Mouse (Mus musculus): ENCODE measurements around the gene Cnih2. TPM values are rescaled to one million over a fixed set of nuclear protein-coding genes. Genes with fewer than 3 reads are reported as not detected.
"Not testable (repeated sequence)": the region's sequence is repeated elsewhere in the genome, so short reads cannot be mapped to it uniquely, and the experiment has no call there.

The Cnih2 gene
- polyA plus RNA-seq, 1 experiment from 2014 or later, result 347 TPM

GRCm38 (mm10) chr19:5095887-5096474 lies 2.3 kb downstream of the Cnih2 start:
- H3K27me3 ChIP-seq (replicated peaks; ENCODE audit: control insufficient read depth, insufficient read depth, low read length), result no peaks in the 10 kb centered on the region
- peak overlapping the region; percentile 59 for H3K4me2 ChIP-seq (ENCODE audit: low read length)
- peak overlapping the region; percentile 92 for H3K27ac ChIP-seq (ENCODE audit: low read length)
- ATAC-seq, result no peak
- H3K9me3 ChIP-seq (ENCODE audit: control insufficient read depth, low read length), result no peaks in the 10 kb centered on the region
- peaks cover 53% of the 10 kb centered on the region for H3K4me1 ChIP-seq (replicated peaks; ENCODE audit: control insufficient read depth, insufficient read depth, low read length)
- WGBS, result 6% methylated on average over 9 of the region's 9 CpGs
- H3K4me3 ChIP-seq (replicated peaks; ENCODE audit: low read length), result peak overlapping the region; percentile 79
- H3K9ac ChIP-seq (replicated peaks; ENCODE audit: low read depth, low read length), result peak overlapping the region; percentile 96
- H3K36me3 ChIP-seq (ENCODE audit: control insufficient read depth, insufficient read depth), result peaks cover 19% of the 10 kb centered on the region

GRCm38 (mm10) chr19:5094746-5095417 lies 3.4 kb downstream of the Cnih2 start:
- H3K4me3 ChIP-seq (replicated peaks; ENCODE audit: low read length), result peak overlapping the region; percentile 79
- no peak; the same call in 1 of the 2 replicates for ATAC-seq
- peak overlapping the region; percentile 52 for H3K9ac ChIP-seq (replicated peaks; ENCODE audit: low read depth, low read length)
- H3K9me3 ChIP-seq (ENCODE audit: control insufficient read depth, low read length), result no peaks in the 10 kb centered on the region
- peak overlapping the region; percentile 92 for H3K27ac ChIP-seq (ENCODE audit: low read length)
- no peaks in the 10 kb centered on the region for H3K27me3 ChIP-seq (replicated peaks; ENCODE audit: control insufficient read depth, insufficient read depth, low read length)
- H3K4me2 ChIP-seq (ENCODE audit: low read length), result peak overlapping the region; percentile 59
- peaks cover 17% of the 10 kb centered on the region for H3K36me3 ChIP-seq (ENCODE audit: control insufficient read depth, insufficient read depth)
- WGBS, result 23% methylated on average over 11 of the region's 11 CpGs
- H3K4me1 ChIP-seq (replicated peaks; ENCODE audit: control insufficient read depth, insufficient read depth, low read length), result peaks cover 53% of the 10 kb centered on the region

GRCm38 (mm10) chr19:5094243-5094632 lies 4.1 kb downstream of the Cnih2 start:
- ATAC-seq, result peak; percentile 80
- WGBS, result under 1% methylated on average over 20 of the region's 21 CpGs
- Histone ChIP-seq H3K9me3 (ENCODE audit: control insufficient read depth, low read length) (no peaks in the 10 kb centered on the region), H3K9ac (replicated peaks; ENCODE audit: low read depth, low read length) (peak overlapping the region; percentile 52), H3K4me2 (ENCODE audit: low read length) (peak overlapping the region; percentile 59), H3K36me3 (ENCODE audit: control insufficient read depth, insufficient read depth) (peaks cover 14% of the 10 kb centered on the region), H3K4me3 (replicated peaks; ENCODE audit: low read length) (peak overlapping the region; percentile 79), H3K27ac (ENCODE audit: low read length) (peak overlapping the region; percentile 92), H3K4me1 (replicated peaks; ENCODE audit: control insufficient read depth, insufficient read depth, low read length) (peaks cover 53% of the 10 kb centered on the region), H3K27me3 (replicated peaks; ENCODE audit: control insufficient read depth, insufficient read depth, low read length) (no peaks in the 10 kb centered on the region)

GRCm38 (mm10) chr19:5093481-5094242 lies 4.7 kb downstream of the Cnih2 start:
- 75% methylated on average over 12 of the region's 12 CpGs for whole genome bisulfite sequencing
- H3K9ac ChIP-seq (replicated peaks; ENCODE audit: low read depth, low read length), result peak overlapping the region; percentile 52
- no peaks in the 10 kb centered on the region for H3K9me3 ChIP-seq (ENCODE audit: control insufficient read depth, low read length)
- peak overlapping the region; percentile 59 for H3K4me2 ChIP-seq (ENCODE audit: low read length)
- no peak for ATAC-seq
- H3K4me3 ChIP-seq (replicated peaks; ENCODE audit: low read length), result peak overlapping the region; percentile 79
- peak overlapping the region; percentile 92; the same call in 1 of the 2 replicates for H3K27ac ChIP-seq (ENCODE audit: low read length)
- peaks cover 53% of the 10 kb centered on the region for H3K4me1 ChIP-seq (replicated peaks; ENCODE audit: control insufficient read depth, insufficient read depth, low read length)
- no peaks in the 10 kb centered on the region for H3K27me3 ChIP-seq (replicated peaks; ENCODE audit: control insufficient read depth, insufficient read depth, low read length)
- peaks cover 14% of the 10 kb centered on the region for H3K36me3 ChIP-seq (ENCODE audit: control insufficient read depth, insufficient read depth)

GRCm38 (mm10) chr19:5092083-5092482 lies 6.2 kb downstream of the Cnih2 start:
- Histone ChIP-seq H3K4me1 (replicated peaks; ENCODE audit: control insufficient read depth, insufficient read depth, low read length) (peaks cover 53% of the 10 kb centered on the region), H3K9ac (replicated peaks; ENCODE audit: low read depth, low read length) (no peak overlapping the region), H3K9me3 (ENCODE audit: control insufficient read depth, low read length) (no peaks in the 10 kb centered on the region), H3K27ac (ENCODE audit: low read length) (no peak overlapping the region), H3K27me3 (replicated peaks; ENCODE audit: control insufficient read depth, insufficient read depth, low read length) (no peaks in the 10 kb centered on the region), H3K4me2 (ENCODE audit: low read length) (no peak overlapping the region), H3K4me3 (replicated peaks; ENCODE audit: low read length) (no peak overlapping the region), H3K36me3 (ENCODE audit: control insufficient read depth, insufficient read depth) (peaks cover 14% of the 10 kb centered on the region)
- WGBS, result 89% methylated on average over 10 of the region's 10 CpGs
- ATAC-seq, result no peak

- Histone ChIP-seq H3K27ac (ENCODE audit: low read length) (no peak overlapping the region), H3K9ac (replicated peaks; ENCODE audit: low read depth, low read length) (peak overlapping the region; percentile 54; the same call in 1 of the 2 replicates), H3K4me3 (replicated peaks; ENCODE audit: low read length) (peak overlapping the region; percentile 55), H3K4me1 (replicated peaks; ENCODE audit: control insufficient read depth, insufficient read depth, low read length) (peaks cover 35% of the 10 kb centered on the region), H3K36me3 (ENCODE audit: control insufficient read depth, insufficient read depth) (peaks cover 14% of the 10 kb centered on the region), H3K9me3 (ENCODE audit: control insufficient read depth, low read length) (no peaks in the 10 kb centered on the region), H3K27me3 (replicated peaks; ENCODE audit: control insufficient read depth, insufficient read depth, low read length) (peaks cover 21% of the 10 kb centered on the region), H3K4me2 (ENCODE audit: low read length) (peak overlapping the region; percentile 74)
- no peak for ATAC-seq
- 93% methylated on average over 4 of the region's 4 CpGs for WGBS
These were observed 9.0 kb downstream of the Cnih2 start for GRCm38 (mm10) chr19:5089324-5089723.

GRCm38 (mm10) chr19:5087884-5088728 lies 10.2 kb downstream of the Cnih2 start, which contains the start of gene Yif1a:
Gene Yif1a, plus strand, starts transcription at chr19:5088538.
- Histone ChIP-seq H3K4me1 (replicated peaks; ENCODE audit: control insufficient read depth, insufficient read depth, low read length) (peaks cover 24% of the 10 kb centered on the region), H3K4me3 (replicated peaks; ENCODE audit: low read length) (peak within 1 kb of the TSS; percentile 55), H3K36me3 (ENCODE audit: control insufficient read depth, insufficient read depth) (peaks cover 11% of the 10 kb centered on the region), H3K27ac (ENCODE audit: low read length) (peak within 1 kb of the TSS; percentile 89), H3K9me3 (ENCODE audit: control insufficient read depth, low read length) (no peaks in the 10 kb centered on the region), H3K4me2 (ENCODE audit: low read length) (peak within 1 kb of the TSS; percentile 74), H3K9ac (replicated peaks; ENCODE audit: low read depth, low read length) (peak within 1 kb of the TSS; percentile 59), H3K27me3 (replicated peaks; ENCODE audit: control insufficient read depth, insufficient read depth, low read length) (peaks cover 29% of the 10 kb centered on the region)
- ATAC-seq, result peak; percentile 95
- WGBS, result under 1% methylated on average over 58 of the region's 58 CpGs

- H3K9ac ChIP-seq (replicated peaks; ENCODE audit: low read depth, low read length); ATAC-seq; H3K4me3 ChIP-seq (replicated peaks; ENCODE audit: low read length); H3K4me2 ChIP-seq (ENCODE audit: low read length); H3K9me3 ChIP-seq (ENCODE audit: control insufficient read depth, low read length); H3K36me3 ChIP-seq (ENCODE audit: control insufficient read depth, insufficient read depth); H3K27ac ChIP-seq (ENCODE audit: low read length): not testable (repeated sequence)
- Histone ChIP-seq H3K27me3 (replicated peaks; ENCODE audit: control insufficient read depth, insufficient read depth, low read length) (peaks cover 44% of the 10 kb centered on the region), H3K4me1 (replicated peaks; ENCODE audit: control insufficient read depth, insufficient read depth, low read length) (peaks cover 24% of the 10 kb centered on the region)
- 58% methylated on average over 4 of the region's 4 CpGs for WGBS
These were observed 11.8 kb downstream of the Cnih2 start for GRCm38 (mm10) chr19:5086533-5086932.
